Mouse (Mus musculus): ENCODE results near the gene Sdk1.

- TF ChIP-seq POLR2A (IDR thresholded peaks at IDR 0.05; ENCODE audit: control insufficient read depth, extremely low read depth, insufficient read depth, low read length, poor library complexity) (no peak), CTCF (IDR thresholded peaks at IDR 0.05; ENCODE audit: borderline replicate concordance, control insufficient read depth, extremely low read depth, insufficient read depth, low read length, poor library complexity) (no peak)
Observed at GRCm38 (mm10) chr5:141754278-141754677, 513.0 kb downstream of the Sdk1 start.
